Mouse (Mus musculus) forebrain, embryonic 11.5 days (tissue): ENCODE results near the gene Ddx27. TPM values are rescaled to one million over a fixed set of nuclear protein-coding genes. Genes with fewer than 3 reads are reported as not detected.

Source experiments
- ATAC-seq: fragments of 200-750 bp; cut with Nextera tagmentation; replicated peaks from 2 replicates; pipeline ENCODE4 v1.8.0; 2017; ENCODE audit warnings: moderate TSS enrichment; ENCODE audit not compliant: low FRiP score
- DNase-seq: peaks from one replicate; pipeline ENCODE4 v3.0.0-alpha.2; 2017; ENCODE audit warnings: low spot score
- H3K27ac ChIP-seq: fragments of 300-500 bp; sonication (generic); 2 replicates; pipeline ENCODE4 v1.5.1; 2014; ENCODE audit warnings: low read depth, low read length
- H3K27me3 ChIP-seq: fragments of 300-500 bp; sonication (generic); 2 replicates; pipeline ENCODE4 v1.6.1; 2014; ENCODE audit warnings: mild to moderate bottlenecking, low read length, mixed read lengths; ENCODE audit not compliant: control insufficient read depth, insufficient read depth
- H3K36me3 ChIP-seq: fragments of 300-500 bp; sonication (generic); 2 replicates; pipeline ENCODE4 v1.6.1; 2014; ENCODE audit warnings: mild to moderate bottlenecking, low read length, moderate library complexity, mixed read lengths; ENCODE audit not compliant: control insufficient read depth, insufficient read depth
- H3K4me1 ChIP-seq: fragments of 300-500 bp; sonication (generic); replicated peaks from 2 replicates; pipeline ENCODE4 v1.6.1; 2014; ENCODE audit warnings: low read length, mixed read lengths; ENCODE audit not compliant: control insufficient read depth, insufficient read depth
- H3K4me2 ChIP-seq: fragments of 300-500 bp; sonication (generic); 2 replicates; pipeline ENCODE4 v1.6.1; 2014; ENCODE audit warnings: low read depth, mild to moderate bottlenecking, low read length, moderate library complexity, mixed read lengths; ENCODE audit not compliant: severe bottlenecking
- H3K4me3 ChIP-seq: fragments of 300-500 bp; sonication (generic); 2 replicates; pipeline ENCODE4 v1.5.1; 2014; ENCODE audit warnings: low read depth, low read length
- H3K9ac ChIP-seq: fragments of 300-500 bp; sonication (generic); 2 replicates; pipeline ENCODE4 v1.6.1; 2014; ENCODE audit warnings: low read length
- H3K9me3 ChIP-seq: fragments of 300-500 bp; sonication (generic); 2 replicates; pipeline ENCODE4 v1.6.1; 2016; ENCODE audit warnings: low read length, mixed read lengths; ENCODE audit not compliant: control insufficient read depth
- WGBS: fragments of 180-500 bp; shearing (Covaris S2); extraction: QIAGEN DNeasy Blood & Tissue Kit; methylation state at CpG from one replicate; pipeline ENCODE4 v1.1.7; 2014; 5-methylcytosine and 5-hydroxymethylcytosine counted together
- polyA plus RNA-seq: library from polyadenylated mRNA; unstranded; fragments of >200 nt; fragmentation: Nextera tagmentation; extraction: Ambion mirVana; gene quantifications from 2 replicates; pipeline ENCODE4 v1.2.1, GENCODE M21; 2014

Ddx27 gene
- polyA plus RNA-seq, result 56.8 and 60.3 TPM in 2 replicates

DNA sequence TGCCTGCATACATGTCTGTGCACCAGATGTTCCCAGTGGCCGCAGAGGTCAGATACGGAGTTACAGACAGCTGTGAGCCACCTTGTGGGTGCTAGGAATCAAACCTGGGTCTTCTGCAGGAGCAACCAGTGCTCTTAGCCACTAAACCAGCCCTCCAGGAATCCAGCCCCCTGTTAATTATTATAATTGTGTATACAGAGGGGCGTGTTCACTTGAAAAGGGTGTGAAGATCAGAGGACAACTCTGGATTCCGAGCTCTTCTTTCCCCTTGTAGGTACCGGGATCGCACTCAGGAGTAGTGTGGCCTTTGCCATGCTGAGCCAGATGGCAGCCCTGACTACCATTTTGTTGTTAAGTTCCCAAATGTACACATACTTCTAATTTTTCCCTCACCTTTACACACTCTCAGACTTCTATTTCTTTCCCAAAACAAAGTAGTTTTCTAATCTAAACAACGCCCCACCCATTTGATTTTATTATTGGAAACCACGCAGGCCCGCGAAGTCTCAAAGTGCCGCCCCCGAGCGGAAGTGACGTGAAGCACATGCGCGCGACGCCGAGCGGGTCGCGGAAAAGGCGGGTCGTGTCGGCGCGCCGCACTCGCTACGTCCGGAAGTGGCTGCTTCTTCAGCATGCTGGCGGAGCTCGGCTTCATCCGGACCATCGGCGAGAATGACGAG lies at the start of gene Ddx27:
Gene Ddx27, plus strand, starts transcription at position 492 of the 680 bp plus-strand sequence.
- H3K4me1 ChIP-seq, result peaks cover 11% of the 10 kb centered on the region; the same call in 1 of the 2 replicates
- peak within 1 kb of the TSS; percentile 96 for H3K4me2 ChIP-seq
- ATAC-seq, result peak; percentile 91
- peak within 1 kb of the TSS; percentile 62 for H3K27ac ChIP-seq
- peaks cover 5% of the 10 kb centered on the region; the same call in 1 of the 2 replicates for H3K36me3 ChIP-seq
- no peaks in the 10 kb centered on the region for H3K27me3 ChIP-seq
- peak within 1 kb of the TSS; percentile 97 for H3K4me3 ChIP-seq
- H3K9ac ChIP-seq, result peak within 1 kb of the TSS; percentile 83
- WGBS, result 2% methylated on average over 37 of the region's 37 CpGs
- H3K9me3 ChIP-seq, result no peaks in the 10 kb centered on the region
- DNase-seq, result peak; percentile 95

DNA sequence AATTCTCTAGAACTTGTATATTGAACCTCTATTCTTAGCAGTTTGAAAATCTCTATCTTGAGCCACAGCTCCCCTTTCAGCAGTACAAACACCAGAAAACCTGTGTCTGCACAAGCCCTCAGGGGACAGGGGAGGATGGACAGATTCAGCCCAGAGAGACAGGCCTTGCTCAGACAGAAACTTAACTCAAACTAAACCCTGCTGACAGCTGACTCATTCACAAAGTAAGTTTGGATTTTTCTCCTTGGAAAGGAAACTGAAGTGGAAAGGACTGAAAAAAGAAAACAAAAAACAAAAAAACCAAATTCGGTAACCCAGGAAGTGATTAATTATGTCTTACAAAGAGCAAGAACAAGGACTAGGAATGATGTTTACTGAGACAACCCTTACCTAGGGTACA lies 41.8 kb upstream of the Ddx27 start:
- H3K4me3 ChIP-seq, result no peak overlapping the region
- H3K4me2 ChIP-seq, result no peak overlapping the region
- H3K27ac ChIP-seq, result no peak overlapping the region
- H3K4me1 ChIP-seq, result no peaks in the 10 kb centered on the region
- WGBS, result 91% methylated on average over 1 of the region's 1 CpGs
- DNase-seq (no peak), ATAC-seq (no peak)
- H3K9ac ChIP-seq, result no peak overlapping the region
- H3K9me3 ChIP-seq, result no peaks in the 10 kb centered on the region
- H3K27me3 ChIP-seq, result no peaks in the 10 kb centered on the region
- H3K36me3 ChIP-seq, result no peaks in the 10 kb centered on the region

DNA sequence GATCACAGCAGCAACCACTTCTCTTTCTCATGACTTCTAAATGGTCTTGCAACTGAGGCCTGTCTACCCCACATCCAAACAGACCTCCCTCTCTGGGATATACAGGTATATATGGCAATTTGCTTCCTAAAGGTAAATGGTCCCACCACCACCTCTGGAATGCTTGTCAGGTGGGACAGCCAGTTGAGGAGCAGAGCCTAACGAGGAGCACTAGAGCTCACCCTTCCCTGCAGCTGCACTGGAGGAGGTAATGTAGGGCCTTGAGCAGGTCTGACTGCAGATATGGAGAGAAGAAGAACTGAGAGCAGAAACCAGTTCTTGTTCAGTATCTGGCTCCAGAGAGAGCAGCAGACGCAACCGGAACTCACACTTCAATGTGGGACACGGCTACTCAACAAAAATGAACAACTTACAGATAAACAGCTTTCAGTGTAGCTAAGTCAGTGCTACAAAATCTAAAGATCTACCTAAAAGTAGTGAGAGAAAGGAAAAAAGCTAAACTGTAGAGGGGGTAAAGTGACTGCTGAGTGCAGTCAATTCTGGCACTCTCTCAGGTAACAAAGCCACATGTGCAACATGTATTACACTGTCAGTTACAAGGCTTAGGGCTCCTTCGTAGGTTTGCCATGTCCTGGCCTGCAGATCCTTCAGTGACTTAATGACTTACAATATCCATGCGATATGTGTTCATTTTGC lies 40.7 kb upstream of the Ddx27 start:
- ATAC-seq (no peak), DNase-seq (no peak)
- Histone ChIP-seq H3K4me2 (no peak overlapping the region), H3K9me3 (no peaks in the 10 kb centered on the region), H3K4me3 (no peak overlapping the region), H3K4me1 (no peaks in the 10 kb centered on the region), H3K27me3 (no peaks in the 10 kb centered on the region), H3K27ac (no peak overlapping the region), H3K9ac (no peak overlapping the region), H3K36me3 (no peaks in the 10 kb centered on the region)
- 89% methylated on average over 6 of the region's 6 CpGs for WGBS

DNA sequence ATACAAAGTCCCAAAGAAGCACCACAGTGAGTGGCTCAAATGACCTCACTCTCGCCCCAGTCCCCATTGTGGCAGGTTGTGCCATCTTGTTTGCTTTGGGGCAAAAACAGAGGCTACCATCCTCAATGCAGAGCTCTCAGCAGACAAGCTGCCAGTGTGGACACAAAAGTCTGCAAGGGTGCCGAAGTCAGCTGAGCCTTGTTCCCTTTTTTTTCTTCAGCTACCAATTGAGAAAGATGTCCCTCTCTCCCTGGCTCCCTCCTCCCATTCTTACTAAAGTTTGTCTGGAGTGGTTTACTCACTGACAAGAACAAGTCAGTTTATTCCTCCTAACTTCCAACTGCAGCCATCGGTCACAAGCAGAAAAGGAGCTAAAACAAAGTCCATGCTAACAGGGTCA lies 38.6 kb upstream of the Ddx27 start:
- ATAC-seq, result no peak
- 79% methylated on average over 3 of the region's 3 CpGs for WGBS
- Histone ChIP-seq H3K27ac (no peak overlapping the region), H3K9ac (no peak overlapping the region), H3K9me3 (no peaks in the 10 kb centered on the region), H3K27me3 (no peaks in the 10 kb centered on the region), H3K36me3 (no peaks in the 10 kb centered on the region), H3K4me2 (no peak overlapping the region), H3K4me3 (no peak overlapping the region), H3K4me1 (no peaks in the 10 kb centered on the region)
- DNase-seq, result no peak

DNA sequence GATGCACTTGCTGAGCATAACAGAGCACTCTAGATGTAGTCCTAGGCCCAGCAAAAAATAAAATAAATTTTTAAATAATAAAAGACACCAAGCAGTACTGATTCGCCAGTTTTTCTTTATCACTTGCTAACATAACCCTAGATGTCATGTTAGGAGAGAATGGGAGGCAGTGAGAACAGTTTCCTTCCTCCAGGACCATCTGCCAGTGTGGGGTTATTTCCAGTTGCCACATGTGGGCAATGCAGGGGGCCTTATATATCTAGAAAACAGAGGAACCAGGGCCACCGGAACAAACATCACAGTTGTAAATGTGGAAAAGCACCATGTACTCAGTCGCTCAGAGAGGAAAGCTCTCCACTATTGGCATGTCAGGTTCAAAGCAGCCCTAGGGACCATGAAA lies 37.5 kb upstream of the Ddx27 start:
- Histone ChIP-seq H3K4me3 (no peak overlapping the region), H3K27ac (no peak overlapping the region), H3K36me3 (no peaks in the 10 kb centered on the region), H3K9me3 (no peaks in the 10 kb centered on the region), H3K27me3 (no peaks in the 10 kb centered on the region), H3K9ac (no peak overlapping the region), H3K4me1 (no peaks in the 10 kb centered on the region), H3K4me2 (no peak overlapping the region)
- ATAC-seq, result no peak
- 84% methylated on average over 3 of the region's 3 CpGs for WGBS
- DNase-seq, result no peak

DNA sequence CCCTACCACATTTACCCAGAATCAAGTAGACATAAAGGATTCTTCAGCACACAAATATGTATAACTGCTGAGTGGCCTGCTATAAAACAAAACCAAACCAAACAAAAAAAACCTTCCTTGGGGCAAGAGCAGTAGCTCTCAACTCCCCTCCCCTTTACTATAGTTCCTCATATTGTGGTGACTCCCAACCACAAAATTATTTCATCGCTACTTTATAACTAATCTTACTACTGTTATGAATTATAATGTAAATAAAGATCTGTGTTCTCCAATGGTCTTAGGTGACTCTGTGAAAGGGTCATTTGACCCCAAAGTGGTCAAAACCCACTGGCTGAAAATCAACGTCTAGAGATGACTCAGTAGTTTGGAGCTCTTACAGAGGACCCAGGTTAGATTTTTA lies 34.8 kb upstream of the Ddx27 start:
- Histone ChIP-seq H3K27me3 (no peaks in the 10 kb centered on the region), H3K9me3 (no peaks in the 10 kb centered on the region), H3K4me3 (no peak overlapping the region), H3K4me2 (no peak overlapping the region), H3K4me1 (no peaks in the 10 kb centered on the region), H3K9ac (no peak overlapping the region), H3K36me3 (no peaks in the 10 kb centered on the region), H3K27ac (no peak overlapping the region)
- ATAC-seq, result no peak
- DNase-seq, result no peak
- 93% methylated on average over 2 of the region's 2 CpGs for WGBS

DNA sequence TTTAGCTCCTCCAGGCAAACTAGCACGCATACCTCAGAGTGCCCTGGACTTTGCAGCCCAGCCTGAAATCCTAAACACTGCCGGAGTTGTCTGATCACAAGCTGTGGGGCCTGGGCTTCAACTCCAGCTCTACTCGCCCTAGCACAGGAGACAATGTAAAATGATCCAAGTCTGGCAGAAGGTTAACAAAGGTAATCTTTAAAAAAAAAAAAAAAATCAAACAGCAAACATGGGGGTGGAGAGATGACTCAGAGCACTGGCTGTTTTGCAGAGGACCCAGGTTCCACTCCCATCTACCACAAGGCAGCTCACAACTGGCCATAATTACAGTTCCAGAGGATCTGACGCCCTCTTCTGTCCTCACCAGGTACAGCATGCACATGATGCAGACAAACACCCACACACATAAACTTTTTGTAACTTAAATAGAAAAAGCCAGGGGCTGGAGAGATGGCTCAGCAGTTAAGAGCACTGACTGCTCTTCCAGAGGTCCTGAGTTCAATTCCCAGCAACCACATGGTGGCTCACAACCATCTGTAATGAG lies 31.6 kb upstream of the Ddx27 start:
- H3K27ac ChIP-seq, result no peak overlapping the region
- no peak overlapping the region for H3K9ac ChIP-seq
- H3K9me3 ChIP-seq, result no peaks in the 10 kb centered on the region
- no peak for ATAC-seq
- H3K4me3 ChIP-seq, result no peak overlapping the region
- H3K4me2 ChIP-seq, result no peak overlapping the region
- no peak for DNase-seq
- WGBS, result 87% methylated on average over 4 of the region's 4 CpGs
- H3K27me3 ChIP-seq, result no peaks in the 10 kb centered on the region
- H3K4me1 ChIP-seq, result no peaks in the 10 kb centered on the region
- no peaks in the 10 kb centered on the region for H3K36me3 ChIP-seq

DNA sequence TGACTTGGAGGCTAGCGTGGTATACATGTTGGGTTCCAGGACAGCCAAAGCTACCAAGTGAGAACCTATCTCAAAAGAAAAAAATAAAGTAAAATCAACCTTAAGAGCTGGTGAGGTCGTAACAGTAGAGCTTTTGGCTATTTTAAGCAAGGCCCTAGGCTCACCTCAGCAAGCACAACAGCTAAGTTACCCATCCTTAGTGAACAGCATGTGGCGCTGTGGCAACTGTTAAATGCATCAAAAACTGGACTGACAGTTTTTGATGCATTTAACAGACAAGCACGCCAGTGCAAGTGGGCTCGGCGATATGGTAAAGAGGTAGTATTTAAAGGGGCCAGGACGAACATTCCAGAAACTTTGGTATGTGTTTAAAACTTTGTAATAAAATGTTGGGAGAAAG lies 24.1 kb upstream of the Ddx27 start:
- Histone ChIP-seq H3K4me3 (no peak overlapping the region), H3K36me3 (no peaks in the 10 kb centered on the region), H3K27ac (no peak overlapping the region), H3K9ac (no peak overlapping the region), H3K4me1 (no peaks in the 10 kb centered on the region; the same call in 1 of the 2 replicates), H3K27me3 (no peaks in the 10 kb centered on the region), H3K4me2 (no peak overlapping the region), H3K9me3 (no peaks in the 10 kb centered on the region)
- ATAC-seq (no peak), DNase-seq (no peak)
- 91% methylated on average over 7 of the region's 7 CpGs for WGBS
